Mouse (Mus musculus) G1E-ER4 (cell line): Measurements from ENCODE around the gene Fam78a. TPM values are rescaled to one million over a fixed set of nuclear protein-coding genes. Genes with fewer than 3 reads are reported as not detected.

Experiments used
- GATA1 ChIP-seq: IDR thresholded peaks from one replicate; pipeline ENCODE4 v1.8.0; 2012; ENCODE audit warnings: low read length, inconsistent platforms
- polyA plus RNA-seq: library from polyadenylated mRNA; stranded (reverse); fragments of >175 nt; gene quantifications from 2 replicates; pipeline ENCODE4 v1.2.3, GENCODE M21; 2012

The Fam78a gene
- polyA plus RNA-seq, 1 experiment, result 103 TPM

GRCm38 (mm10) chr2:32083159-32084011 lies 1.3 kb downstream of the Fam78a start:
- no peak for TF ChIP-seq GATA1

DNA sequence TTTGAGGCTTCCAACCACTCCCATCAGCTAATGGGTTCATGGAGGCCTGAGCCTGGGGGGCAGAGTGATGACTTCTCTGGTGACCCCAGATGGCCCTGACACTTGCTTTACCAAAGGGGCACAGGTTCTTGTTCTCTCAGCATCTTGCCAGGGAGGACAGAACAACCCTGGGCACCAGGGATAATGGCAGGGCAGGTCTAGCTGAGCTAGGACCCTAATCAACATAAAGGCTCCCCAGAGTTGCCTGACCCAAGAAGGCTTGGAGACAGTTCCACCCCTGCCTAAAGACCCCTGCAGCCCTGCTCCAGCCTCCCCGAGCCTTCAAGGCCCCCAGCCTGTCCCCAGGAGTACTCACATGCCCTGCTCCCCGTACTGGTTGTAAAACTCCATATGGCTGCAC lies 2.4 kb downstream of the Fam78a start:
- no peak for TF ChIP-seq GATA1

DNA sequence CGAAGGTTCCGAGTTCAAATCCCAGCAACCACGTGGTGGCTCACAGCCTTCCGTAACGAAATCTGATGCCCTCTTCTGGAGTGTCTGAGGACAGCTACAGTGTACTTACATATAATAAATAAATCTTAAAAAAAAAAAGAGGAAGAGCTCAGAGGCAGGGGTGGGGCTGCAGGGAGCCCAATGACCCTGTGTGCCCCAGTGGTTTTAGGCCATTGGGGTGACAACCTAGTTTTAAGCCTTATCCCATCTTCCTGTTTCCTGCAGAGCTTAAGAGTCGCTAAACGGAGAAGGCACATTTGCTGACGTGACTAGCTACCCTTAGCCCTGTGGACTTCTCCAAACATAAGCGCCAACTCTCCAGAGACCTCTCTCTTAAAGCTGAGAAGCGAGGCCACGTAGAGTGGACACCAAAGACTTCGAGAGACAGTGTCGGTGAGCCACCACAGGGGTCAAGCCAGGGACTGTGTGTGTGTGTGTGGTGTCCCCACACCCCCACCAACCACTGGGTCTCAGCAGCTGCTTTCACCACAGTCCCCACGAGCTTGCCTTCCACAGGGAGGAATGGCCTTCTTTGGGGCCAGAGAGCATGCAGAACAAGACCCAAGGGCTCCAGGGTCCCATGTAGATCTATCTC lies 3.2 kb downstream of the Fam78a start:
- no peak for TF ChIP-seq GATA1

- no peak for TF ChIP-seq GATA1
Measured at GRCm38 (mm10) chr2:32080681-32081080, 4.0 kb downstream of the Fam78a start.

- TF ChIP-seq GATA1, result no peak
Measured at GRCm38 (mm10) chr2:32079191-32079725, 5.4 kb downstream of the Fam78a start.

DNA sequence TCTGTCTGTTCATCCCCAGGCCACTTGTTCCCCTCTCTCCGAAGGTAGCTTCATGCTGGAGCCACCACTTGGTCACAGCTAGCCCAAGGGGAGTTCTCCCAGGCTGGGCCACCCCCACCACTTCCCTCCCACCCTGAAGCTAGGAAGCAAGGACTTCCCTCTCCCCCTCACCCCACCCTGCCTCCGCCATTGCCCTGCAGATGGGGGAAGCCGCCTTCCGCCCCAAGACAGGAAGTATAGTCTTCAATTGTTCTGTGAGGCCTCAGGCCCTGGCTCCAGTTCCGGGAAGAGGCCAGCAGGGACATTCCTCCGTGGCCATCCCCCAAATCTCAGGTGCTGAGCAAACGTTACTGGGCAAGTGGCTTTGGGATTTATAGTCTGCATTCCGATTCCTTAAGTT lies 6.1 kb downstream of the Fam78a start:
- TF ChIP-seq GATA1, result no peak

- no peak for TF ChIP-seq GATA1
Measured at GRCm38 (mm10) chr2:32077744-32078143, 6.9 kb downstream of the Fam78a start.

GRCm38 (mm10) chr2:32075368-32075767 lies 9.3 kb downstream of the Fam78a start:
- TF ChIP-seq GATA1, result no peak

GRCm38 (mm10) chr2:32074404-32074803 lies 10.3 kb downstream of the Fam78a start:
- TF ChIP-seq GATA1, result no peak

DNA sequence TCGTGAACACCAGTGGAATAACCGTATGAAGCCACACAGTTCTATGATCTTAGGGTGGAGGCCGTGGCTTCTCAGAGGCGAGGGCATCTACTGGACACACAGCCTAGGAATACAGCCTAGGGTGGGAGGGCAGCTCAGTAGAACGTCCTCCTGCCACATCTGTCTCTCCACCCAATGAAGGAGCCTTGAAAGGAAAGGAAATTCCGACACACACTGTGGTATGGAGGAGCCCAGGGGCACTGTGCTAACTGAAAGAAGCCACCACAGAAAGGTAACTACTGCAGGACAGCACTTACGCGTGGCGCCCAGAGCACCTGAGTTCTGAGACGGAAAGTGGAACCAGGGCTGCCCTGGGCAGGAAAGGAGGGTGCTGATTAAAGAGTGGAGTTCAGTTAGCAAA lies 13.9 kb downstream of the Fam78a start:
- TF ChIP-seq GATA1, result no peak

DNA sequence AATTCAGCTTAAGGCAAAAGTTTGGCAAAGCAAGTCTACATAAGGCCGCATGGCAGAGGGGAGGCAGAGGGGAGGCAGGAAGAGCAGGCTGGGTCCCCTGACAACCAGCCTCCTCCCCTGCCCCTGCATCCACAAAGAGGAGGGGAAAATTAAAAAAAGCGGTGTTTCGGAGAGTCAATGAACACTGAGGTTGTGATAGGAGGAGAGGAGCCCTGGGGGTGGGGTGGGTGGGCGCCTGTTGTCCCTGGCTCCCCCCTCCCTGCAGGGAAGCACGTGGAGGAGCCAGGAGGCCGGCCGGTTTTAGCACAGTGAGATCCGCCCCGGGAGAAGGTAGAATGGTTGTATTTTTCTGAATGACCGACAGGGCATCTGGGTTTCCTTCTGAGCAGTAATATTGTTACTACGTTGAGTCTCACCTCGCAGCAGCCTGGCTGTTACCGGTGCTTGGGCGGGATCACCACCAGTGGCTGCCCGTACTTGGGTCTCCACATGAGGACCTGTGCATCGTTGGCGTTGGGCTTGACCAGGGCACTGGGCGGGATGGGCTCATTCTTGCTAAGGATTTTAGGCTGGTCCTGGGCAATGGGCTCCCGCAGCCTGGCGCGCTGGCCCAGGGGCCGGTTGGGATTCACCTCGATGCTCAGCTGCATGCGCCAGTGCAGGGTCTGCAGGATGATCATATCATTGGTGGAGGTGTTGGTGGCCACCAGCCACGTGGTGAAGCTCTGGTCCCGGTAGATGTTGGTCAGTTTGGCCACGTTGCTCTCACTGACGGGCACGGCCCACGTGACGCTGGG lies 15.6 kb downstream of the Fam78a start:
- no peak for TF ChIP-seq GATA1

GRCm38 (mm10) chr2:32066005-32066404 lies 18.7 kb downstream of the Fam78a start:
- no peak for TF ChIP-seq GATA1

- TF ChIP-seq GATA1, result no peak
Measured at GRCm38 (mm10) chr2:32065371-32065791, 19.3 kb downstream of the Fam78a start.

DNA sequence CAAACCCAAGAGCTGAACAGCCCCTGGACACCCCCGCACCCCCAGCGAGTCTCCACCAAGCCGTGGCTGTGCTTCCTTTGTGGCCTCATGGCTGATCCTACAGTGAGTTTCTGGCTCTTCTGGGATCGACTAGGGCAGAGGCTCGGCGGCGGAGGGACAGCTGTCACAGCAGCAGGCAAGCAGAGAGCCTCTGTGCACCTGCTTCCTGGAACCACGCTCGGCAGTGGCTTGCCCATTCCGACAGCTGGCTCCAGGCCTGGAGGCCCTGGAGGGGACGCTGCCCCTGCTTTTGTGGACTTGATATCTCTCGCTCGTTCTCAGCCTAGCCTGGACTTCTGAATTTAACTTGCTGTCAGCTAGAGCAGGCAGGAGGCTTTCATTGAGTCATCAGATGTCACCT lies 19.7 kb downstream of the Fam78a start:
- no peak for TF ChIP-seq GATA1

- no peak for TF ChIP-seq GATA1
Measured at GRCm38 (mm10) chr2:32063451-32064151, 21.1 kb downstream of the Fam78a start.
